ENCODE assay signal across 8 mouse cellular contexts in the genomic region with DNA sequence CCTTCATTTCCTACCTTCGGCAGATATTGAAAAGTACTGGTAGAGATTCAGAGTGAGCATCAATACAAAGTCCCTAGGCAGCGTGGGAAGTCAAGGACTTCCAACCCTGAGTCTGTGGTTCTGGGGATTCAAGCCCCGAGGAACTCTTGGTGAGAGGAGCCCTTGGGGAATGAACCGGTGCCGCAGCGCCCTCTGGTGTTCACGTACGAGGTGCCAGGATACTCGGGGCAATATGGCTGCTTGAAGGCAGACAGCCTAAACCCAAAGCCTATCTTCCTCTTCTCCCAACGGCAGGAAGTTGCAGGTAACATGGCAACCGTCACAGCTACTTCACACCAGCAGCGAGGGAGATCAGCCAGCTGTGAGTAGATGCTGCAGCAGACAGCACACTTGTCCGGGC.
DNase-seq lines count a peak whose midpoint lies in the region; ATAC-seq and TF ChIP-seq lines count a peak whose summit lies in the region.

No protein-coding gene starts in this region.

- H3K4me3 ChIP-seq in thymus, adult 2 months (ENCODE audit: control insufficient read depth, insufficient read depth, low read length) = no peak overlapping the region
- peak overlapping the region; percentile 10 for H3K4me3 ChIP-seq in embryonic facial prominence, embryonic 12.5 days
- peak overlapping the region; percentile 24 to 34 for H3K4me3 ChIP-seq in heart, embryonic 14.5 days (ENCODE audit: control insufficient read depth in 1 of 2, insufficient read depth in 1 of 2, low read depth in 1 of 2, low read length in 2 of 2)
- no peak overlapping the region for H3K4me3 ChIP-seq in kidney, postnatal 0 days (replicated peaks; ENCODE audit: low read depth, low read length)
- H3K4me3 ChIP-seq in neural tube, embryonic 12.5 days = no peak overlapping the region

- TF ChIP-seq CTCF in thymus, adult 2 months (IDR thresholded peaks at IDR 0.05; ENCODE audit: borderline replicate concordance, control insufficient read depth, extremely low read depth, insufficient read depth, low read length, poor library complexity) = peak; percentile 18; the same call in 1 of the 2 replicates
- peak; percentile 94 for TF ChIP-seq CTCF in kidney, postnatal 0 days (IDR thresholded peaks at IDR 0.05; ENCODE audit: low read depth)

- no peak for TF ChIP-seq POLR2A in thymus, adult 2 months (IDR thresholded peaks at IDR 0.05; ENCODE audit: control insufficient read depth, extremely low read depth, insufficient read depth, low read length, poor library complexity)

- H3K27ac ChIP-seq in thymus, adult 2 months (ENCODE audit: control insufficient read depth, insufficient read depth, low read length) = no peak overlapping the region
- peak overlapping the region; percentile 30; the same call in 1 of the 2 replicates for H3K27ac ChIP-seq in embryonic facial prominence, embryonic 12.5 days
- H3K27ac ChIP-seq in heart, embryonic 14.5 days (replicated peaks in 1 of 2; ENCODE audit: control insufficient read depth in 1 of 2, insufficient read depth in 1 of 2, low read depth in 2 of 2, low read length in 2 of 2) = no peak overlapping the region
- no peak overlapping the region for H3K27ac ChIP-seq in kidney, postnatal 0 days
- H3K27ac ChIP-seq in neural tube, embryonic 12.5 days = no peak overlapping the region

- no peak overlapping the region for H3K9ac ChIP-seq in embryonic facial prominence, embryonic 12.5 days
- peak overlapping the region; percentile 27; the same call in 1 of the 2 replicates for H3K9ac ChIP-seq in heart, embryonic 14.5 days (ENCODE audit: low read length)
- no peak overlapping the region for H3K9ac ChIP-seq in kidney, postnatal 0 days (ENCODE audit: low read depth, low read length)
- H3K9ac ChIP-seq in neural tube, embryonic 12.5 days = no peak overlapping the region

- peak; percentile 7 for DNase-seq in thymus, adult 2 months
- no peak for DNase-seq in thymus, adult 18-20 months
- DNase-seq in kidney, postnatal 0 days (ENCODE audit: low spot score) = peak; percentile 86
- peak; percentile 70 for DNase-seq in liver
- peak; percentile 8 for DNase-seq in thymus, postnatal 25 days

- 10% methylated on average over 13 of the region's 13 CpGs for WGBS in thymus, adult 2 months
- 9% methylated on average over 13 of the region's 13 CpGs for WGBS in embryonic facial prominence, embryonic 12.5 days
- 6% methylated on average over 13 of the region's 13 CpGs for WGBS in heart, embryonic 14.5 days
- 6% methylated on average over 13 of the region's 13 CpGs for WGBS in kidney, postnatal 0 days
- WGBS in neural tube, embryonic 12.5 days = 10% methylated on average over 13 of the region's 13 CpGs

- H3K4me2 ChIP-seq in embryonic facial prominence, embryonic 12.5 days (replicated peaks) = peak overlapping the region; percentile 37
- peak overlapping the region; percentile 59 for H3K4me2 ChIP-seq in heart, embryonic 14.5 days (ENCODE audit: low read length)
- H3K4me2 ChIP-seq in kidney, postnatal 0 days (ENCODE audit: low read length) = 0 out of 2 replicates have a peak overlapping the region, but pooled peaks have one; percentile 27
- peak overlapping the region; percentile 37 for H3K4me2 ChIP-seq in neural tube, embryonic 12.5 days (replicated peaks)

- H3K27me3 ChIP-seq in thymus, adult 2 months (ENCODE audit: control insufficient read depth, insufficient read depth, low read length) = no peaks in the 10 kb centered on the region
- H3K27me3 ChIP-seq in embryonic facial prominence, embryonic 12.5 days = 0 out of 2 replicates have a peak, but pooled peaks cover 3% of the 10 kb centered on the region
- H3K27me3 ChIP-seq in heart, embryonic 14.5 days (ENCODE audit: control insufficient read depth, insufficient read depth, low read length) = no peaks in the 10 kb centered on the region
- no peaks in the 10 kb centered on the region for H3K27me3 ChIP-seq in kidney, postnatal 0 days (ENCODE audit: insufficient read depth, low read length)
- no peaks in the 10 kb centered on the region for H3K27me3 ChIP-seq in neural tube, embryonic 12.5 days (replicated peaks)

- H3K9me3 ChIP-seq in embryonic facial prominence, embryonic 12.5 days = no peaks in the 10 kb centered on the region
- no peaks in the 10 kb centered on the region for H3K9me3 ChIP-seq in heart, embryonic 14.5 days (ENCODE audit: control insufficient read depth, low read length)
- no peaks in the 10 kb centered on the region for H3K9me3 ChIP-seq in kidney, postnatal 0 days (replicated peaks; ENCODE audit: low read length)
- H3K9me3 ChIP-seq in neural tube, embryonic 12.5 days = no peaks in the 10 kb centered on the region

- no peaks in the 10 kb centered on the region for H3K4me1 ChIP-seq in thymus, adult 2 months (replicated peaks; ENCODE audit: control insufficient read depth, insufficient read depth, low read length)
- H3K4me1 ChIP-seq in embryonic facial prominence, embryonic 12.5 days = 0 out of 2 replicates have a peak, but pooled peaks cover 2% of the 10 kb centered on the region
- H3K4me1 ChIP-seq in heart, embryonic 14.5 days (ENCODE audit: control insufficient read depth in 2 of 2, insufficient read depth in 2 of 2, low read length in 2 of 2) = peaks cover 4 to 5% of the 10 kb centered on the region in 2 experiments; a peak in 2 of 4 replicates
- no peaks in the 10 kb centered on the region for H3K4me1 ChIP-seq in kidney, postnatal 0 days (replicated peaks; ENCODE audit: insufficient read depth, low read length)
- H3K4me1 ChIP-seq in neural tube, embryonic 12.5 days = no peaks in the 10 kb centered on the region

- H3K36me3 ChIP-seq in thymus, adult 2 months (ENCODE audit: control insufficient read depth, insufficient read depth, low read length) = no peaks in the 10 kb centered on the region
- no peaks in the 10 kb centered on the region for H3K36me3 ChIP-seq in embryonic facial prominence, embryonic 12.5 days
- H3K36me3 ChIP-seq in heart, embryonic 14.5 days (ENCODE audit: control insufficient read depth, insufficient read depth, low read length) = no peaks in the 10 kb centered on the region
- no peaks in the 10 kb centered on the region for H3K36me3 ChIP-seq in kidney, postnatal 0 days (ENCODE audit: insufficient read depth, low read length)
- H3K36me3 ChIP-seq in neural tube, embryonic 12.5 days = no peaks in the 10 kb centered on the region

- 0 out of 2 replicates have a peak, but pooled peaks have one; percentile 22 for ATAC-seq in embryonic facial prominence, embryonic 12.5 days (ENCODE audit: insufficient number of reproducible peaks, insufficient read depth, low FRiP score, low TSS enrichment)
- peak; percentile 31; the same call in 1 of the 2 replicates for ATAC-seq in heart, embryonic 14.5 days (ENCODE audit: insufficient number of reproducible peaks, insufficient read depth, low FRiP score, low read depth)
- peak; percentile 57 for ATAC-seq in kidney, postnatal 0 days (replicated peaks; ENCODE audit: low FRiP score, low read depth)
- ATAC-seq in neural tube, embryonic 12.5 days (ENCODE audit: low FRiP score, low read depth) = no peak; the same call in 1 of the 2 replicates

Comparison
In these comparisons a context has a peak if more than half of its experiments do, and no peak if none do; other contexts are left out.
1. DNase-seq: peak in thymus, adult 2 months (single experiment), kidney, postnatal 0 days (single experiment), liver (single experiment) and thymus, postnatal 25 days (single experiment); none in thymus, adult 18-20 months (0 of 2).
2. H3K4me3 ChIP-seq: peak in embryonic facial prominence, embryonic 12.5 days (single experiment) and heart, embryonic 14.5 days (2 of 2); none in thymus, adult 2 months (single experiment), kidney, postnatal 0 days (single experiment) and neural tube, embryonic 12.5 days (single experiment).
3. Peak in every context shown above with its lines, with median percentiles within 50 percentile points of each other: H3K4me2 ChIP-seq.